Mouse (Mus musculus): ENCODE data around the gene Mlxip. TPM values are rescaled to one million over a fixed set of nuclear protein-coding genes. Genes with fewer than 3 reads are reported as not detected.
A peak's percentile ranks its signal among the peaks of the same experiment; 100 is the strongest.

Gene Mlxip
- total RNA-seq, 2 experiments from 2014 or later, result 26.5 to 29.0 TPM

- DNase-seq, result peak; percentile 90 to 91
These were observed 37.1 kb downstream of the Mlxip start for GRCm38 (mm10) chr5:123431524-123432304.

- DNase-seq, result no peak
These were observed 37.8 kb downstream of the Mlxip start for GRCm38 (mm10) chr5:123432305-123432874.

- DNase-seq, result peak; percentile 58 to 63
These were observed 41.6 kb downstream of the Mlxip start for GRCm38 (mm10) chr5:123436071-123436779.

- peak; percentile 66 to 77 for DNase-seq
These were observed 42.2 kb downstream of the Mlxip start for GRCm38 (mm10) chr5:123436780-123437175.

GRCm38 (mm10) chr5:123438381-123438780, 43.8 kb downstream of the Mlxip start:
- no peak for DNase-seq

GRCm38 (mm10) chr5:123439312-123439711, 44.7 kb downstream of the Mlxip start:
- no peak for DNase-seq

GRCm38 (mm10) chr5:123439941-123440340, 45.3 kb downstream of the Mlxip start:
- no peak for DNase-seq

- no peak for DNase-seq
These were observed 46.1 kb downstream of the Mlxip start for GRCm38 (mm10) chr5:123440664-123441063.

- DNase-seq, result no peak
These were observed 47.7 kb downstream of the Mlxip start for GRCm38 (mm10) chr5:123442283-123442682.

- DNase-seq, result peak; percentile 73 to 87
These were observed 49.5 kb downstream of the Mlxip start for GRCm38 (mm10) chr5:123444069-123444468.

- no peak for DNase-seq
These were observed 50.3 kb downstream of the Mlxip start for GRCm38 (mm10) chr5:123444849-123445334.

- no peak for DNase-seq
These were observed 57.3 kb downstream of the Mlxip start for GRCm38 (mm10) chr5:123451886-123452285.

GRCm38 (mm10) chr5:123461420-123461819, 66.8 kb downstream of the Mlxip start:
- no peak for DNase-seq

- no peak for DNase-seq
These were observed 70.0 kb downstream of the Mlxip start for GRCm38 (mm10) chr5:123464638-123465037.

- no peak for DNase-seq
These were observed 76.3 kb downstream of the Mlxip start for GRCm38 (mm10) chr5:123470784-123471400.

GRCm38 (mm10) chr5:123473817-123474216, 79.2 kb downstream of the Mlxip start:
- no peak for DNase-seq

- no peak for DNase-seq
These were observed 93.2 kb downstream of the Mlxip start for GRCm38 (mm10) chr5:123487659-123488395.

- DNase-seq, result no peak
These were observed 94.7 kb downstream of the Mlxip start, which contains the start of the genes Lrrc43 and Il31 for GRCm38 (mm10) chr5:123489112-123489785. Lrrc43 (plus strand) TSS chr5:123489305. Il31 (minus strand) TSS chr5:123489489.

- DNase-seq, result peak; percentile 57 to 80
These were observed 95.3 kb downstream of the Mlxip start for GRCm38 (mm10) chr5:123489935-123490334.

GRCm38 (mm10) chr5:123499717-123500116, 105.1 kb downstream of the Mlxip start:
- peak; percentile 26 to 30 for DNase-seq

- no peak for DNase-seq
These were observed 107.4 kb downstream of the Mlxip start for GRCm38 (mm10) chr5:123501973-123502372.
